ENCODE assay signal across 31 mouse cellular contexts in the genomic region with DNA sequence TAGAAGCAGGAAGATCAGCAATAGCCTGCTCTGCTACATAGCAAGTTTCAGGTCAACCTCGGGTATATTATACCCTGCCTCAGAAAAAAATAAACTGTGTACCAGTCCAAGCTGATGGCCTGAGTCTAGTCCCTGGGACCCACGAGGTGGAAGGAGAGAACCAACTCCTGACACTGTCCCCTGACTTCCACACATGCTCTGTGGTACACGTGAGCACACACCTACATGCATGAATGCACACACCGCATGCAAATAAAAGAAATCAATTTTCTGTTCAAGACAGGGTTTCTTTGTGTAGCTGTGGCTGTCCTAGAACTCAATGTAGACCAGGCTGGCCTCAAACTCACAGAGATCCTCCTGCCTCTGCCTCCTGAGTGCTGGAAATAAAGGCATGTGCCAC.
"Had no signal": no experiment of that assay in that cellular context is flagged by ENCODE, and none has a peak within 500 bp of the region (broad histone marks: within the 10 kb centered on the region; RNA-seq: fewer than 3 reads in every experiment).

No protein-coding gene starts in this region.

- ATAC-seq: liver, embryonic 12.5 days; liver, postnatal 0 days; lung, postnatal 0 days; midbrain, embryonic 13.5 days; midbrain, embryonic 15.5 days; midbrain, embryonic 16.5 days had no signal

- H3K9me3 ChIP-seq: limb, embryonic 10.5 days; limb, embryonic 12.5 days; limb, embryonic 13.5 days; limb, embryonic 15.5 days; liver, embryonic 12.5 days; liver, embryonic 13.5 days; liver, embryonic 15.5 days; lung, embryonic 15.5 days; megakaryocyte, embryonic 14.5 days; midbrain, embryonic 10.5 days; midbrain, embryonic 12.5 days; midbrain, embryonic 13.5 days; midbrain, embryonic 15.5 days; neural tube, embryonic 12.5 days had no signal

- H3K9ac ChIP-seq: limb, embryonic 12.5 days; limb, embryonic 13.5 days; limb, embryonic 15.5 days; liver, embryonic 12.5 days; liver, embryonic 13.5 days; liver, embryonic 14.5 days; liver, embryonic 15.5 days; liver, postnatal 0 days; lung, embryonic 14.5 days; lung, embryonic 15.5 days; midbrain, embryonic 12.5 days; midbrain, embryonic 13.5 days; midbrain, embryonic 15.5 days; neural tube, embryonic 12.5 days had no signal

- H3K4me2 ChIP-seq: limb, embryonic 12.5 days; limb, embryonic 13.5 days; limb, embryonic 15.5 days; liver, embryonic 11.5 days; liver, embryonic 12.5 days; liver, embryonic 13.5 days; liver, embryonic 15.5 days; lung, embryonic 14.5 days; lung, embryonic 15.5 days; midbrain, embryonic 11.5 days; midbrain, embryonic 12.5 days; midbrain, embryonic 13.5 days; midbrain, embryonic 15.5 days; neural tube, embryonic 12.5 days had no signal

- H3K27ac ChIP-seq: limb, embryonic 10.5 days; limb, embryonic 12.5 days; limb, embryonic 13.5 days; limb, embryonic 15.5 days; liver, embryonic 12.5 days; liver, embryonic 13.5 days; liver, embryonic 14.5 days; liver, embryonic 15.5 days; lung, embryonic 15.5 days; macrophage; midbrain, embryonic 10.5 days; midbrain, embryonic 12.5 days; midbrain, embryonic 13.5 days; midbrain, embryonic 15.5 days; neural tube, embryonic 12.5 days had no signal

- H3K4me1 ChIP-seq: limb, embryonic 10.5 days; limb, embryonic 12.5 days; limb, embryonic 13.5 days; limb, embryonic 15.5 days; liver, embryonic 12.5 days; liver, embryonic 13.5 days; liver, embryonic 15.5 days; lung, embryonic 15.5 days; megakaryocyte, embryonic 14.5 days; midbrain, embryonic 10.5 days; midbrain, embryonic 12.5 days; midbrain, embryonic 13.5 days; midbrain, embryonic 15.5 days; neural tube, embryonic 12.5 days had no signal

- DNase-seq: left cerebral cortex, postnatal 4 days; liver; liver, embryonic 13.5 days; liver, postnatal 0 days; lung, adult 18-20 months; lung, adult 2 months; lung, embryonic 14.5 days; lung, postnatal 10 days; lung, postnatal 14 days; lung, postnatal 4 days; midbrain, embryonic 14.5 days had no signal

- H3K4me3 ChIP-seq: limb, embryonic 10.5 days; limb, embryonic 12.5 days; limb, embryonic 13.5 days; limb, embryonic 15.5 days; liver, embryonic 12.5 days; liver, embryonic 13.5 days; liver, embryonic 15.5 days; lung, embryonic 15.5 days; megakaryocyte, embryonic 14.5 days; midbrain, embryonic 10.5 days; midbrain, embryonic 12.5 days; midbrain, embryonic 13.5 days; midbrain, embryonic 15.5 days; myocyte; neural tube, embryonic 12.5 days had no signal

- H3K27me3 ChIP-seq: limb, embryonic 12.5 days; limb, embryonic 13.5 days; limb, embryonic 15.5 days; liver, embryonic 12.5 days; liver, embryonic 13.5 days; liver, embryonic 15.5 days; lung, embryonic 15.5 days; megakaryocyte, embryonic 14.5 days; midbrain, embryonic 12.5 days; midbrain, embryonic 13.5 days; midbrain, embryonic 15.5 days; neural tube, embryonic 12.5 days had no signal
